Mouse (Mus musculus): ENCODE results near the gene Rabgap1l. TPM values are rescaled to one million over a fixed set of nuclear protein-coding genes. Genes with fewer than 3 reads are reported as not detected.
"Not testable (repeated sequence)": the region's sequence is repeated elsewhere in the genome, so short reads cannot be mapped to it uniquely, and the experiment has no call there.

The Rabgap1l gene
- polyA plus RNA-seq, 1 experiment, result 29.9 TPM

DNA sequence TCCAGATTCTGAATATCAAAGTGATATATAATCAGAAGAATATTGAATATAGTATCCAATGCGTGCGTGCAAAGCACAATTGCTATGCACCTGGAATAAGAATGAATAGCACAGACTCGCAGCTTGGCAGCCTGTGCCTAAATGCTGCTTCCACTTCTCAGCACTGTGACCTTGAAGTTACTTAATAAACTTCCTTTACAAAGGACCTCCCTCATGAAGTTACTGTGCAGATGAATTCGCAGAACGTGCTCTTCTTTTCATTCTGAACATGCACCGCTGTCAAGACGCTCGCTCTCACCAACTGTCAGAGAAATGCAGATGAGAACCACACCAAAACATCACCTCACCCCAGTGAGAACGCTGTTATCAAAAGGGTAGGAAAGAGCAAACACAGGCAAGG is 502.8 kb downstream of the Rabgap1l start:
- Histone ChIP-seq H3K4me1 (ENCODE audit: control insufficient read depth, insufficient read depth, low read length) (peaks cover 14% of the 10 kb centered on the region), H3K4me3 (ENCODE audit: insufficient read depth, low read length) (no peak overlapping the region), H3K27ac (ENCODE audit: insufficient read depth, low read depth, low read length) (no peak overlapping the region)
- TF ChIP-seq POLR2A (IDR thresholded peaks at IDR 0.05; ENCODE audit: borderline replicate concordance, low read depth, low read length), result no peak
- no peak for TF ChIP-seq CTCF (IDR thresholded peaks at IDR 0.05; ENCODE audit: low read depth, low read length)

DNA sequence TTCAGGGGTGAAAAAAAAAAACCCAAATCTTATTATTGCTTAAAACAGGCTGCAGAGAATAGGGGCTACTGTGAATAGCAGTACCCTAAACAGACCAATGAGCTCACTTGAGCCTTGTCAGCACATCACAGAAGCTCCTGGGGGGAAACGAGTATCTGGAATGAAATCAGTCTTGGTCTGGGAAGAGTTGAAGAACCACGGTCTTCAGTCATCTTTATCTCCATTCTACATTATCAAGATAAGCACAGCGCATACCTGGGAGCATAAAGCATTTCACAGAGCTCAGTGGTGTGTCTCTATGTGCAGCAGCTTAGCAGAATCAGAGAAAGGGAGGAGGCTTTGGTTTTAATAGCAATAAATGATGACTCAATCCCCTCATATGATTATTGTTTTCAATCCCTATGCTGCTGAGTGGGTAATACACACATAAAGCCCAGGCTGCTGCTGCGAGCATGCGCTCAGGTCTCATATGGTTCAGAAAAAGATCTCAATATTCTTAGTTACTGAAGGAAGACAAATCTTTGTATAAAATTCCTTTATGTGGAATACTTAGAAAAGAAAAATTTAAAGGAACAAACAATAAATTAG is 505.9 kb downstream of the Rabgap1l start:
- Histone ChIP-seq H3K4me3 (ENCODE audit: insufficient read depth, low read length) (no peak overlapping the region), H3K4me1 (ENCODE audit: control insufficient read depth, insufficient read depth, low read length) (peaks cover 26% of the 10 kb centered on the region), H3K27ac (ENCODE audit: insufficient read depth, low read depth, low read length) (no peak overlapping the region)
- TF ChIP-seq POLR2A (IDR thresholded peaks at IDR 0.05; ENCODE audit: borderline replicate concordance, low read depth, low read length) (no peak), CTCF (IDR thresholded peaks at IDR 0.05; ENCODE audit: low read depth, low read length) (no peak)

DNA sequence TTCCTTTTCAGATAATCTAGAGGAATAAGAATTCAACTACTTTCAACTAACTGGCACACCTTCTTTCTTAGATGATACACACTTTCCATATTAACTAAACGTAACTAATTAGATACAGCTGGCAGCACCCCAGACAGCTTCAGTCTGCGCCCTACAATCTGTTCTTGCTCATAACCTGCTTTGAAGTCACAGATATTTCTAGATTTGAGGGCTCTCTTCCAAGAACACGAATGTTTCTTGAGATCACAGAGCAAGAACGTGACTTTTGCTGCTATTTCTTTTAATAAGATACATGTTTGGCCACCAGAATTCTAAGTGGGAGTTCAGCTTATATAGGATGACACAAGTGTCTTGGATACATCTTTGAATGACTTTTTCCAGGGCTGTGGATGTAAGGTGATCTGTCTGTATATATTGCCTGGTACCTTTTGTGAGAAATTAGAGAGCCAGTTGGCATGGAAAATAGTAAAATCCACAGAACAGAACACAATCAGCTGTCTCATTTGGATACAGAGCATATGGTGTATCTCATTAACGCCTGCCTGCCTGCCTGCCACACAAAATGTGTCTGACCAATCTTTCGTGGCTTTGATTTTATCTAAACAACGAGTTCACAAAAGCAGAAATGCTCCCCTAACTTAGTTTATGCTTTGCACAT is 506.5 kb downstream of the Rabgap1l start:
- peaks cover 32% of the 10 kb centered on the region for H3K4me1 ChIP-seq (ENCODE audit: control insufficient read depth, insufficient read depth, low read length)
- no peak overlapping the region for H3K4me3 ChIP-seq (ENCODE audit: insufficient read depth, low read length)
- no peak overlapping the region for H3K27ac ChIP-seq (ENCODE audit: insufficient read depth, low read depth, low read length)
- TF ChIP-seq POLR2A (IDR thresholded peaks at IDR 0.05; ENCODE audit: borderline replicate concordance, low read depth, low read length) (no peak), CTCF (IDR thresholded peaks at IDR 0.05; ENCODE audit: low read depth, low read length) (no peak)

DNA sequence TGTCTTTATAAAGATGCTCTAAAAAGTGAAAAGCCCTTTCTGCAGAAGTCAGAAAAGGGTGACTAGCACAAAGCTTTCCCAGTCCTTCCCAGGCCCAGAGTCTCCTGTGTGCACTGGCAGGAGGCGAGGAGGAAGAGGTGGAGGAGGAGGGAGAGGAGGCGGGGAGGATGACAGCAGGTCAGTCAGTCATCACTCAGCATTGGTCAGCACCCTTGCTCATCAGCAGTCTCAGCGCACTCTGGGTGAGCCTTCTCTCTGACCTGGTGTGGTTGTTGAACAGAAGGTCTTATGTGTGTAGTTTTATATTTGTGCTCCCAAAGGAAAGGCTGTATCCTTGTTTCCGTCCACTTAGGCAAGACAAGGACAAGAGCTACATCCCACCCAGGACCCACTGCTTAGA is 508.8 kb downstream of the Rabgap1l start:
- no peak overlapping the region for H3K27ac ChIP-seq (ENCODE audit: insufficient read depth, low read depth, low read length)
- H3K4me1 ChIP-seq (ENCODE audit: control insufficient read depth, insufficient read depth, low read length), result peaks cover 35% of the 10 kb centered on the region
- H3K4me3 ChIP-seq (ENCODE audit: insufficient read depth, low read length), result no peak overlapping the region
- TF ChIP-seq CTCF (IDR thresholded peaks at IDR 0.05; ENCODE audit: low read depth, low read length), result no peak
- TF ChIP-seq POLR2A (IDR thresholded peaks at IDR 0.05; ENCODE audit: borderline replicate concordance, low read depth, low read length), result no peak

DNA sequence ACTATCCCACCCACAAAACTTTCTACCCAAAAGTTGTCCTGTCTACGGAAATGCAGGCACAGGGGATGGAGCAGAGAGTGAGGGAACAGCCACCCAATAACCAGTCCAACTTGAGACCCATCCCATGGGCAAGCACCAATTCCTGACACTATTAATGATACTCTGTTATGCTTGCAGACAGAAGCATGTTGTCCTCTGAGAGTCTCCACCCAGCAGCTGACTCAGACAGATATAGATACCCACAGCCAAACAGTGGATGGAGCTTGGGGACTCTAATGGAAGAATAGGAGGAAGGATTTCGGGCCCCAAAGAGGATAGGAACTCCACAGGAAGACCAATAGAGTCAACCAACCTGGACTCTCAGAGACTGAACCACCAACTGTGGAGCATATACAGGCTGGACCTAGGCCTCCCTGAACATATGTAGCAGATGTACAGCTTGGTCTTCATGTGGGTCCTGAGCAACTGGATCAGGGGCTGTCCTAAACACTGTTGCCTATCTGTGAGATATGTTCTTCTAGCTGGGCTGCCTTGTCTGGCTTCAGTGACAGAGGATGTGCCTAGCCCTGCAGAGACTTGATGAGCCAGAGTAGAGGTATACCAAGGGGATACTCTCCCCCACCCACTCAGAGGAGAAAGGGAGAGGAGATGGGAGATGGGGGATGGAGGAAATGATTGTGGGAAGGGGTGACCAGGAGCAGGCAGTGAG is 510.7 kb downstream of the Rabgap1l start:
- not testable (repeated sequence) for H3K4me3 ChIP-seq (ENCODE audit: insufficient read depth, low read length)
- Histone ChIP-seq H3K4me1 (ENCODE audit: control insufficient read depth, insufficient read depth, low read length) (peaks cover 34% of the 10 kb centered on the region), H3K27ac (ENCODE audit: insufficient read depth, low read depth, low read length) (0 out of 2 replicates have a peak overlapping the region, but pooled peaks have one; percentile 8)

DNA sequence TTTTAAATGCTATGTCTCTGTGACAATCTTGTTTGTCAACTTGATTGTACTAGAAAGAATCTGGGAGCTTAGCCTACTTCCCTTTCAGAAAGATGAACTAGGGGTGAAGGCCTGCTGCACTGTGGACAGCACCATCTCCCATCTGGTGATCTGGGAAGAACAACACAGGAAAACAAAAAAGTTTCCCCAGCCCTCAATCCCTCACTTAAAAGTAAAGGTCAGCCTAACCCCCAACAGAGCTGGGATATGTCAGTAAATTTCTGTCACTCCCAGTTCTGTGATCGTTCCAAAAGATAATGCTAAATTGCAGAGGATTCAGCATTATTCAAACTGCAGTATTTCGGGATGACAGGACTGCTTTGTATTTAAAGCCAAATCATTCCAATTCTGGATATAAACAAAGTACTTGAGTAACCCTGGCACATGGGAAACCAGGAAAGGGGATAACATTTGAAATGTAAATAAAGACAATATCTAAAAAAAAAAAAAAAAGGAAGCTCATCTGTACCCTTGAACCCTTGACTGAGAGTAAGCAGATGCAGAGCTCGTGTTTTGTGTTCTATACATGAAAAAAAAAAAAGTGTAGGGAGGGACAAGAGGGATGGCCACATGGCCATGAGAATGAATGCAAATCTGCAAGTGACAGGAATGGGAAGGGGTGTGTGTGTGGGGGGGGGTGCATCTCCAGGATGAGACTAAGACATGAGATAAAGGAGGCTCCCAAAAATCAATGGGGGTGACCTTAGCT is 511.5 kb downstream of the Rabgap1l start:
- Histone ChIP-seq H3K4me3 (ENCODE audit: insufficient read depth, low read length) (no peak overlapping the region), H3K27ac (ENCODE audit: insufficient read depth, low read depth, low read length) (peak overlapping the region; percentile 81), H3K4me1 (ENCODE audit: control insufficient read depth, insufficient read depth, low read length) (peaks cover 30% of the 10 kb centered on the region)
- TF ChIP-seq CTCF (IDR thresholded peaks at IDR 0.05; ENCODE audit: low read depth, low read length) (no peak), POLR2A (IDR thresholded peaks at IDR 0.05; ENCODE audit: borderline replicate concordance, low read depth, low read length) (no peak)

DNA sequence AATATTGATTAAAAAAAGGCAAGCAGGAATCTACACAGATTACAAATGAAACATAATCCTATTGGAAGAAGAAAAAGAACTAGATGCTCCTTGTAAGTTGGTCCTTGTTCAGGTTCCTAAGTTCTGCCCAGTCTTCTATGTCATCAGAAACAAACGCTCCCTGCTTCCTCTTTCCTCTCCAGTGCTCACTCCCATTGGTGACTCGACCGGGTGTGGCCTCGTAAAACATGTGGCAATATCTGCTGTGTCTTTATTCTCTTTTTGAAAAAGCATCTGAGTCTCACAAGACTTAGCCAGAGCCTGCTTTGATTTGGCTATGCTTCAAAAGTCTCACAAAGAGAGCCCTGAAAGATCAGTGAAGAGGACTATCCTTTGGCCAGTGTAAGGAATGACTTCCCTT is 512.4 kb downstream of the Rabgap1l start:
- H3K4me1 ChIP-seq (ENCODE audit: control insufficient read depth, insufficient read depth, low read length), result peaks cover 27% of the 10 kb centered on the region
- H3K27ac ChIP-seq (ENCODE audit: insufficient read depth, low read depth, low read length), result peak overlapping the region; percentile 81
- no peak overlapping the region for H3K4me3 ChIP-seq (ENCODE audit: insufficient read depth, low read length)
- TF ChIP-seq POLR2A (IDR thresholded peaks at IDR 0.05; ENCODE audit: borderline replicate concordance, low read depth, low read length), result no peak
- TF ChIP-seq CTCF (IDR thresholded peaks at IDR 0.05; ENCODE audit: low read depth, low read length), result no peak

DNA sequence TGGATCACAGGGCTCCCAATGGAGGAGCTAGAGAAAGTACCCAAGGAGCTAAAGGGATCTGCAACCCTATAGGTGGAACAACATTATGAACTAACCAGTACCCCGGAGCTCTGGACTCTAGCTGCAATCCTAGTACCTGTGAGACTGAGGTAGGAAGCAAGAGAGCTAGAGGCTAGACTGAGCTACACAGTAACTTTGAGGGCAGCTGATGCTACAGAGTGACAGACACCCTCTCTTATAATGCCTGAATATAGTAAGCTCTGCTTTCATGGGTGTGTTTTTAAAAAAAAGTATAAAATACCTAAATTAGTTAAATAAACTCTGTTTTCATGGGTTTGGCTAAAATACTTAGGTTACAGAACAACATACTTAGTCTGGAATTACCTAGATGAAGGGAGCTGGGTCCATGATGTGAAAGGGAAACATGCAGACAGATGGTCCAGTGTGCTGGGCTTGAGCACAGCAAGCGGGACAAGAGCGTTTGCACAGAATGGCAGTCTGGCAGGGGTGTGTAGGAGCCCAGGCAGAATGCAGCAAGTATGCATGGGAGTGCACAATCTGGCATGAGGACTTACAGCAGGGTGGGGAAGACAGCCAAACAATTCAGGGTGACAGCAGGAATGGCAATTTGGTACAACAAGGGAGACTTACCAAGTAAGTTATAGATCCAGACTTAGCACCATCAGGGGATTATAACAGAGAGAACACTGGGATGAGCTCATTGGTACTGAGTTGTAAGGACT is 514.9 kb downstream of the Rabgap1l start:
- no peak overlapping the region for H3K4me3 ChIP-seq (ENCODE audit: insufficient read depth, low read length)
- H3K27ac ChIP-seq (ENCODE audit: insufficient read depth, low read depth, low read length), result no peak overlapping the region
- TF ChIP-seq CTCF (IDR thresholded peaks at IDR 0.05; ENCODE audit: low read depth, low read length), result no peak
- TF ChIP-seq POLR2A (IDR thresholded peaks at IDR 0.05; ENCODE audit: borderline replicate concordance, low read depth, low read length), result no peak
- H3K4me1 ChIP-seq (ENCODE audit: control insufficient read depth, insufficient read depth, low read length), result peaks cover 31% of the 10 kb centered on the region

DNA sequence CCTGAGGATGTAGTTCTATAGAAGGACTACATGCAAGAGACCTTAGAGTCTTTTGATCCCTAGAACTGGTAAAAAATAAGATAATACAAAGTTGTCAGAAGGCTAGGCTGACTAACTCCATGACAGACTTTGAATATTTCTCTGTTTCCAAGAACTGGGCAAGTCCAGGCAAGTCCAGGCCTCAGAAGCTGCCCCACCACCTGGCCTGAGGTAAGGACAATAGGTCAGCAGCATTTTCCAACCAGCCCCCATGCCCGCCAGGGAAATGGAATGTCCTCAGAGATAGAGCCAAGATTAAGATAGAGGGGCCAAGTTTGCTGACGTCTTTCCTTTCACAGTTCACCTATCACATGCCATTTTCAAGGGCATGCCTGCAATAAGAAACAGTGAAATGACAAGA is 517.8 kb downstream of the Rabgap1l start:
- H3K4me1 ChIP-seq (ENCODE audit: control insufficient read depth, insufficient read depth, low read length), result peaks cover 14% of the 10 kb centered on the region
- H3K4me3 ChIP-seq (ENCODE audit: insufficient read depth, low read length), result no peak overlapping the region
- no peak overlapping the region for H3K27ac ChIP-seq (ENCODE audit: insufficient read depth, low read depth, low read length)
- TF ChIP-seq POLR2A (IDR thresholded peaks at IDR 0.05; ENCODE audit: borderline replicate concordance, low read depth, low read length) (no peak), CTCF (IDR thresholded peaks at IDR 0.05; ENCODE audit: low read depth, low read length) (no peak)
